Mouse (Mus musculus): ENCODE measurements around the gene Ldah.

GRCm38 (mm10) chr12:8331489-8332173, 123.7 kb downstream of the Ldah start:
- TF ChIP-seq CTCF (IDR thresholded peaks at IDR 0.05; ENCODE audit: extremely low read depth, insufficient read length, insufficient replicate concordance, low read depth, low read length) (no peak), POLR2A (IDR thresholded peaks at IDR 0.05; ENCODE audit: low read depth, low read length) (no peak)
